In the genomic region with DNA sequence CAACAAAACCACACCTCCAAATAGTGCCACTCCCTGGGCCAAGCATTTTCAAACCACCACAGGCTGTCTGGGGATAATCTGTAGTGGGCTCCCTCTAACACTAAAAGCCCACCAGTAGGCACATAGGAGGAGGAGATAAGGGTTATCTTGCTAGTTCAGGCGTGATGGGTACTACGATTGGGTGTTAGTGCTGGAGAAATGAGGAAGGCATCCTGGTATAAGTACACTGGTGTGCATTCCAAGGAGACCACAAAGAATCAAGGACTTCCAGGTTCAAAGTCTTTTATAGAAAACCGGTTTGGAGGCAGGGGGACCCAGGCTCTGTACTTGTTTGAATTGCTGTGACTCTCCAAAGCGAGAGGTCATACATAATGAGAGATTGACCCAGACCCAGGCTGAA, we compare ENCODE assay signal across 8 mouse cellular contexts. TPM values are rescaled to one million over a fixed set of nuclear protein-coding genes. Genes with fewer than 3 reads are reported as not detected.
A peak's percentile ranks its signal among the peaks of the same experiment; 100 is the strongest.
DNase-seq lines count a peak whose midpoint lies in the region; ATAC-seq and TF ChIP-seq lines count a peak whose summit lies in the region.

No protein-coding gene starts in this region.

- peak overlapping the region; percentile 82 for H3K4me3 ChIP-seq in cerebellum, adult 2 months (replicated peaks; ENCODE audit: insufficient read depth, low read depth, low read length)
- H3K4me3 ChIP-seq in testis, adult 2 months (ENCODE audit: control insufficient read depth, low read depth, low read length): peak overlapping the region; percentile 97
- H3K4me3 ChIP-seq in liver, embryonic 11.5 days (ENCODE audit: low read depth, low read length): peak overlapping the region; percentile 71
- H3K4me3 ChIP-seq in stomach, postnatal 0 days (ENCODE audit: low read depth, low read length): peak overlapping the region; percentile 69

- 26% methylated on average over 4 of the region's 4 CpGs for WGBS in cerebellum, adult 2 months
- 6% methylated on average over 4 of the region's 4 CpGs for WGBS in liver, embryonic 11.5 days
- WGBS in stomach, postnatal 0 days: 11% methylated on average over 4 of the region's 4 CpGs

- H3K4me1 ChIP-seq in cerebellum, adult 2 months (ENCODE audit: control insufficient read depth, insufficient read depth, low read length): peaks cover 9% of the 10 kb centered on the region; the same call in 1 of the 2 replicates
- peaks cover 19% of the 10 kb centered on the region for H3K4me1 ChIP-seq in testis, adult 2 months (ENCODE audit: control insufficient read depth, insufficient read depth, low read length)
- H3K4me1 ChIP-seq in liver, embryonic 11.5 days (replicated peaks; ENCODE audit: control insufficient read depth, insufficient read depth, low read length): peaks cover 13% of the 10 kb centered on the region
- peaks cover 5% of the 10 kb centered on the region; the same call in 1 of the 2 replicates for H3K4me1 ChIP-seq in stomach, postnatal 0 days (replicated peaks; ENCODE audit: control insufficient read depth, insufficient read depth)

- no peak for DNase-seq in cerebellum, adult 2 months
- DNase-seq in cerebellum, postnatal 14 days: no peak
- no peak for DNase-seq in testis, postnatal 10 days (ENCODE audit: low spot score)
- no peak for DNase-seq in liver, embryonic 11.5 days (ENCODE audit: low spot score)
- no peak for DNase-seq in stomach, postnatal 0 days (ENCODE audit: low spot score)
- no peak for DNase-seq in spleen, postnatal 36 days (ENCODE audit: low spot score in 2 of 2)
- no peak for DNase-seq in layer of hippocampus, adult 18-20 months (ENCODE audit: low spot score in 2 of 2)

- H3K9me3 ChIP-seq in liver, embryonic 11.5 days (ENCODE audit: control insufficient read depth, low read length): peaks cover 3% of the 10 kb centered on the region; the same call in 1 of the 2 replicates
- no peaks in the 10 kb centered on the region for H3K9me3 ChIP-seq in stomach, postnatal 0 days (ENCODE audit: control insufficient read depth, low read length)

- no peak for TF ChIP-seq EP300 in stomach, postnatal 0 days (optimal IDR thresholded peaks at IDR 0.05)

- TF ChIP-seq POLR2A in cerebellum, adult 2 months (IDR thresholded peaks at IDR 0.05; ENCODE audit: borderline replicate concordance, insufficient read depth, low read length): no peak
- TF ChIP-seq POLR2A in testis, adult 2 months (IDR thresholded peaks at IDR 0.05; ENCODE audit: control insufficient read depth, low read depth, low read length): no peak

- H3K9ac ChIP-seq in liver, embryonic 11.5 days (ENCODE audit: low read depth, low read length): peak overlapping the region; percentile 80
- H3K9ac ChIP-seq in stomach, postnatal 0 days (ENCODE audit: low read length): peak overlapping the region; percentile 76

- no peaks in the 10 kb centered on the region for H3K36me3 ChIP-seq in testis, adult 2 months (ENCODE audit: control insufficient read depth, insufficient read depth, low read length)
- H3K36me3 ChIP-seq in liver, embryonic 11.5 days (ENCODE audit: control insufficient read depth, insufficient read depth, low read length): no peaks in the 10 kb centered on the region
- no peaks in the 10 kb centered on the region; the same call in 1 of the 2 replicates for H3K36me3 ChIP-seq in stomach, postnatal 0 days (ENCODE audit: control insufficient read depth, insufficient read depth, low read length)

- no peak for TF ChIP-seq CTCF in cerebellum, adult 2 months (IDR thresholded peaks at IDR 0.05; ENCODE audit: borderline replicate concordance, insufficient read depth, low read depth, low read length)
- TF ChIP-seq CTCF in testis, adult 2 months (IDR thresholded peaks at IDR 0.05; ENCODE audit: control insufficient read depth, insufficient read depth, insufficient replicate concordance, low read depth, low read length): no peak
- no peak for TF ChIP-seq CTCF in stomach, postnatal 0 days (IDR thresholded peaks at IDR 0.05; ENCODE audit: low read depth)

- peak overlapping the region; percentile 96 for H3K4me2 ChIP-seq in liver, embryonic 11.5 days
- peak overlapping the region; percentile 74 for H3K4me2 ChIP-seq in stomach, postnatal 0 days (replicated peaks; ENCODE audit: low read depth)

- H3K27ac ChIP-seq in cerebellum, adult 2 months (ENCODE audit: insufficient read depth, low read length): peak overlapping the region; percentile 89
- H3K27ac ChIP-seq in testis, adult 2 months (ENCODE audit: control insufficient read depth, insufficient read depth, low read depth, low read length): peak overlapping the region; percentile 67
- peak overlapping the region; percentile 91 for H3K27ac ChIP-seq in liver, embryonic 11.5 days (ENCODE audit: low read depth, low read length)
- peak overlapping the region; percentile 97 for H3K27ac ChIP-seq in stomach, postnatal 0 days (replicated peaks)

- no peaks in the 10 kb centered on the region for H3K27me3 ChIP-seq in cerebellum, adult 2 months (ENCODE audit: control insufficient read depth, insufficient read depth, low read length)
- no peaks in the 10 kb centered on the region for H3K27me3 ChIP-seq in testis, adult 2 months (ENCODE audit: control insufficient read depth, insufficient read depth, low read length)
- H3K27me3 ChIP-seq in liver, embryonic 11.5 days (replicated peaks; ENCODE audit: control insufficient read depth, insufficient read depth, low read length): no peaks in the 10 kb centered on the region
- H3K27me3 ChIP-seq in stomach, postnatal 0 days (ENCODE audit: control insufficient read depth, insufficient read depth, low read length): no peaks in the 10 kb centered on the region

- ATAC-seq in liver, embryonic 11.5 days (replicated peaks; ENCODE audit: low FRiP score): peak; percentile 53; the same call in 1 of the 2 replicates
- ATAC-seq in stomach, postnatal 0 days (ENCODE audit: low FRiP score, low TSS enrichment): peak; percentile 70

RNA-seq across cellular contexts. Expression of a gene that starts 0.4 kb away (rescaled TPM):
- 22.2 and 24.0 TPM in 2 replicates for polyA plus RNA-seq in cerebellum, adult 2 months (2012; rRNA removed)
- polyA plus RNA-seq in testis, adult 2 months (2012; rRNA removed): 17.6 and 17.7 TPM in 2 replicates
- polyA plus RNA-seq in liver, embryonic 11.5 days (2014; fragmentation: Nextera tagmentation; extraction: Ambion mirVana): 15.6 and 16.0 TPM in 2 replicates
- polyA plus RNA-seq in stomach, postnatal 0 days (2015; fragmentation: Nextera tagmentation; extraction: Ambion mirVana): 19.4 and 20.7 TPM in 2 replicates
- 10 to 100 TPM; 14.2 to 15.2 TPM for total RNA-seq in layer of hippocampus, adult 18-20 months (2021)

RNA-seq across cellular contexts. Expression of a gene that starts 13.5 kb away (rescaled TPM):
- polyA plus RNA-seq in cerebellum, adult 2 months (2012; rRNA removed): 0.21 and 0.23 TPM in 2 replicates
- polyA plus RNA-seq in testis, adult 2 months (2012; rRNA removed): 1.8 TPM in 2 replicates
- 0.13 TPM in 1 of 2 replicates, not detected in the other for polyA plus RNA-seq in liver, embryonic 11.5 days (2014; fragmentation: Nextera tagmentation; extraction: Ambion mirVana)
- 0.08 and 0.17 TPM in 2 replicates for polyA plus RNA-seq in stomach, postnatal 0 days (2015; fragmentation: Nextera tagmentation; extraction: Ambion mirVana)
- total RNA-seq in layer of hippocampus, adult 18-20 months (2021): not detected

RNA-seq across cellular contexts. Expression of a gene that starts 31.6 kb away (rescaled TPM):
- polyA plus RNA-seq in cerebellum, adult 2 months (2012; rRNA removed): 6.3 and 6.4 TPM in 2 replicates
- polyA plus RNA-seq in testis, adult 2 months (2012; rRNA removed): 39.4 and 41.3 TPM in 2 replicates
- polyA plus RNA-seq in liver, embryonic 11.5 days (2014; fragmentation: Nextera tagmentation; extraction: Ambion mirVana): 3.6 and 4.0 TPM in 2 replicates
- 1.1 and 1.3 TPM in 2 replicates for polyA plus RNA-seq in stomach, postnatal 0 days (2015; fragmentation: Nextera tagmentation; extraction: Ambion mirVana)
- total RNA-seq in layer of hippocampus, adult 18-20 months (2021): 1 to 10 TPM; 6.0 to 6.9 TPM

RNA-seq across cellular contexts. Expression of a gene that starts 34.8 kb away (rescaled TPM):
- 0.38 and 0.46 TPM in 2 replicates for polyA plus RNA-seq in cerebellum, adult 2 months (2012; rRNA removed)
- polyA plus RNA-seq in testis, adult 2 months (2012; rRNA removed): 1.5 and 1.6 TPM in 2 replicates
- 1.3 TPM in 2 replicates for polyA plus RNA-seq in liver, embryonic 11.5 days (2014; fragmentation: Nextera tagmentation; extraction: Ambion mirVana)
- 0.59 and 1.8 TPM in 2 replicates for polyA plus RNA-seq in stomach, postnatal 0 days (2015; fragmentation: Nextera tagmentation; extraction: Ambion mirVana)
- 1 to 10 TPM; 1.0 TPM for total RNA-seq in layer of hippocampus, adult 18-20 months (2021)

RNA-seq across cellular contexts. Expression of a gene that starts 47.1 kb away (rescaled TPM):
- polyA plus RNA-seq in cerebellum, adult 2 months (2012; rRNA removed): 69.0 and 69.5 TPM in 2 replicates
- polyA plus RNA-seq in testis, adult 2 months (2012; rRNA removed): 39.2 and 41.1 TPM in 2 replicates
- polyA plus RNA-seq in liver, embryonic 11.5 days (2014; fragmentation: Nextera tagmentation; extraction: Ambion mirVana): 26.2 and 26.4 TPM in 2 replicates
- polyA plus RNA-seq in stomach, postnatal 0 days (2015; fragmentation: Nextera tagmentation; extraction: Ambion mirVana): 20.0 and 24.0 TPM in 2 replicates
- total RNA-seq in layer of hippocampus, adult 18-20 months (2021): 10 to 100 TPM; 75.0 to 76.4 TPM
